Mouse (Mus musculus) lung, postnatal 0 days (tissue): Measurements from ENCODE around the gene Gins1.

Experiments used
- CTCF ChIP-seq: IDR thresholded peaks from 2 replicates; pipeline ENCODE4 v1.5.1; 2016; ENCODE audit warnings: antibody characterized with exemption, mild to moderate bottlenecking
- EP300 ChIP-seq: IDR thresholded peaks from 2 replicates; pipeline ENCODE4 v1.6.1; 2016; ENCODE audit warnings: antibody characterized with exemption, mild to moderate bottlenecking, control low read depth

GRCm38 (mm10) chr2:150894617-150895267 is 10.5 kb upstream of the Gins1 start:
- TF ChIP-seq CTCF (no peak), EP300 (no peak)
